Mouse (Mus musculus): ENCODE data around the gene Clasp2. TPM values are rescaled to one million over a fixed set of nuclear protein-coding genes. Genes with fewer than 3 reads are reported as not detected.

Clasp2 gene
- polyA plus RNA-seq, 1 experiment: 0.19 TPM

DNA sequence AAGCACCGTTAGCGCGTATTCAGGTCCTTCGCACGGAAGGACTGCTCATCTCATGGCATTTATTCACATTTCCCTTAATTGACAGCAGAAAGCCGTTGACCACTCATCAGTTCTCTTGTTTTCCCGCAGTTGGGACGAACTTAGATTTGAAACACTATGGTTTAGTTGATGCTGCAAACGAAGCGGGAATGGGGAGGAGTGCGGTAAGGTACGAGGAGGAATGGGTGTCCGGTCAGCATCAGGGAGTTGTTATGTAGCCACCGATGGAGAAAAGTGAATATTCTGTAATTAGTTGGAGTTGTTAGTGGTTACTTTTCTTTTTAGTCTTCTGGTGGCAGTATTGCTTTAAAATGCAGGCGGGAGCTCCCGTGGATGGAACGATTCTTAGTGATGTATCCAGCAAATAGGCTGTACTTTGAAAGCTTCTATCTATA lies 1.1 kb downstream of the Clasp2 start:
- Histone ChIP-seq H3K9me3 (ENCODE audit: control insufficient read depth, low read length) (no peaks in the 10 kb centered on the region), H3K4me3 (replicated peaks) (peak overlapping the region; percentile 98), H3K4me1 (ENCODE audit: control insufficient read depth) (peaks cover 38% of the 10 kb centered on the region), H3K36me3 (ENCODE audit: control insufficient read depth) (peaks cover 2% of the 10 kb centered on the region; the same call in 1 of the 2 replicates), H3K27me3 (ENCODE audit: control insufficient read depth) (no peaks in the 10 kb centered on the region)
- TF ChIP-seq TAL1 (IDR thresholded peaks at IDR 0.05; ENCODE audit: low read length): no peak
- TF ChIP-seq GATA1 (IDR thresholded peaks at IDR 0.05; ENCODE audit: low read length): no peak

DNA sequence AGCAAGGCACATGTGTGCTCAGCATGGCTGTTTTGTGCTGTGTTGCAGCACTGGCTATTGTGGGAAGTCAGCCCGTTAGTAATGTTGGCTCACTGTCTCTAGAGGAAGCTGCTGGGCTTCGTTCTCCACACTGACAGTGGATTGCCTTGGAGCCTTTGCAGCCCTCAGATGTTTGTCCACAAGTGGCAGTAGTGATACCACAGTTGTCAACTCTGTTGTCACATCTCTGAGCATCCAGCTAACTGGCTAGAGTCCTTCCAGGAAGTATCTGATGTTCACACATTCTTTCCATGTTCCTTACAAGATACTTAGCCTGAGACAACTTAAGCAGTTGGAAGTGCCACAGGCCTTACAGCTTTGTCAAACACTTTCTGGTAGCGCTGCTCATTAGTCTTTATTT lies 2.0 kb downstream of the Clasp2 start:
- Histone ChIP-seq H3K9me3 (ENCODE audit: control insufficient read depth, low read length) (no peaks in the 10 kb centered on the region), H3K36me3 (ENCODE audit: control insufficient read depth) (peaks cover 10% of the 10 kb centered on the region), H3K4me3 (replicated peaks) (peak overlapping the region; percentile 30), H3K27me3 (ENCODE audit: control insufficient read depth) (no peaks in the 10 kb centered on the region), H3K4me1 (ENCODE audit: control insufficient read depth) (peaks cover 39% of the 10 kb centered on the region)
- TF ChIP-seq TAL1 (IDR thresholded peaks at IDR 0.05; ENCODE audit: low read length): no peak
- no peak for TF ChIP-seq GATA1 (IDR thresholded peaks at IDR 0.05; ENCODE audit: low read length)

DNA sequence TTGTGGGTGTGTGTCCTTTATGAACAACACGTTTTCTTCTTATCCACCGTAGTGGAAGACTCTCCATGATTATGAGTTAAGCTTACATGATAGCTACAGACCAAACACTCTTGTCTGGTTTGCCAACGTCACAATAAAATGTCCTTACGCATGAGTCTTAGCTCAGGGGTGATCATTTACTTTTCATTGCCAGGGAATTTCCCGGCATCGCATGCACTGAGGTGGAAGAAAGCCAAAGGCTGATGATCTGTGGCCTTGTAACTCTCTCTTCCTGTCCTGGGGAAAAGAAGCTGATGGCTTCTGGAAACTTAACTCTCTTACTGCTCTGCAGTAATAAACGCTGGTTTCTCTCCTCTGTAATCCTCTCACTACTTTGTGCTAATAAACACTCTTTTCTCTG lies 8.1 kb downstream of the Clasp2 start:
- TF ChIP-seq GATA1 (IDR thresholded peaks at IDR 0.05; ENCODE audit: low read length): no peak
- TF ChIP-seq TAL1 (IDR thresholded peaks at IDR 0.05; ENCODE audit: low read length): no peak
- H3K27me3 ChIP-seq (ENCODE audit: control insufficient read depth): no peaks in the 10 kb centered on the region
- peaks cover 25% of the 10 kb centered on the region for H3K4me1 ChIP-seq (ENCODE audit: control insufficient read depth)
- H3K4me3 ChIP-seq (replicated peaks): no peak overlapping the region
- H3K36me3 ChIP-seq (ENCODE audit: control insufficient read depth): peaks cover 21% of the 10 kb centered on the region
- H3K9me3 ChIP-seq (ENCODE audit: control insufficient read depth, low read length): no peaks in the 10 kb centered on the region

DNA sequence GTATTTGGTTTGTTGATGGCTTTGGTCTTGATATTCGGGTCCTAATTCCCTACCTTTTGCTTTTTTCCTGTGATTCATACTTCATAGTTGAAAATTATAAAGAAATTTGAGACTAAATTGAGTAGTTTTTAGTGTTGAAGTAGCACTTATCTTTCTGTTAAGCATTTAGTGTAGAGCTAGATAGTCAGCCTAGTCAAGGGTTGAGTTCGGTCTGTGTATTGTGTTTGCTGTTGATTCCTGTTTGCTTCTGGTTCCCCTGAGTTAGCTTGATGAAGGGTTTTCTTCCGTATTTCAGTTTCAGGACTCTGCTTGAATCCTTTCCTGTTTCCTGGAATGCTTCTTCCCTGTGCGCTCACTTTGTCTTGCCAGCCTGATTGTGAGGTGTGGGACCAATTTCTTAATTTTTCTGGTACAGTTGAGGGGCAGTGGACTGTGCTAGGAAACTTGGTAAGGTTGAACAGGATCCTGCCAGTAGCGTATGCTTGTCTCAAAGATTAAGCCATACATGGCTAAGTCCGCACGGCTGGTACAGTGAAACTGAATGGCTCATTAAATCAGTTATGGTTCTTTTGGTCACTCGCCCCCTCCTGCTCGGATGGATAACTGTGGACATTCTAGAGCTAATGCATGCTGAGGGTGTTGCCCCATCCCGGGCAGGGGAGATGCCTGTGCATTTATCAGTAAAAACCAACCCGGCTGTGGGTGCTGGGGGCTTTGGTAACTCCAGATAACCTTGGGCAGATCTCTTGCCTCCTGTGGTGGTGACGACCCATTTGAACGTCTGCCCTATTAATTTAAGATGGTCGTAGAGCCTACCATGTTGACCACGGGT lies 14.8 kb downstream of the Clasp2 start:
- TF ChIP-seq GATA1 (IDR thresholded peaks at IDR 0.05; ENCODE audit: low read length) (no peak), TAL1 (IDR thresholded peaks at IDR 0.05; ENCODE audit: low read length) (peak; percentile 49)
- Histone ChIP-seq H3K4me1 (ENCODE audit: control insufficient read depth) (peaks cover 51% of the 10 kb centered on the region), H3K36me3 (ENCODE audit: control insufficient read depth) (peaks cover 20% of the 10 kb centered on the region), H3K27me3 (ENCODE audit: control insufficient read depth) (no peaks in the 10 kb centered on the region), H3K9me3 (ENCODE audit: control insufficient read depth, low read length) (peaks cover 9% of the 10 kb centered on the region), H3K4me3 (replicated peaks) (peak overlapping the region; percentile 33)

DNA sequence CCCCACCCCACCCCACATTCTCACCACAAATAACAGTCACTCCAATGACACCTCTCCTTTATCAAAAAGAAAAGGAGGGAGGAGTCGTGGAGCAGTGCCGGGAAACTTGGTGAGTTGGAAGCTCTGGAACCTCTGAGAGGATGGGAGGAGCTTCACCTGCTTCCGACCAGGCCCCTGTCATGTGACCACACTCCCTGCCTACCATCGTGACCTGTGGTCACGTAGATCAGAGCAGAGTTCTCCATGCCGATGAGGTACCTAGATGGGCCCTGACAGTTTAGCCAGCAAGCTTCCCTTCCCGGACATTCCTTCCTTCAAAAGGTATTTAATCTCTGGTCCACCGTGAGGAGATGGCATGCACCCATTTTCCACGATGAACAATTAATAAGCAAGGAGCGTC lies 17.2 kb downstream of the Clasp2 start:
- no peak overlapping the region for H3K4me3 ChIP-seq (replicated peaks)
- peaks cover 27% of the 10 kb centered on the region for H3K36me3 ChIP-seq (ENCODE audit: control insufficient read depth)

DNA sequence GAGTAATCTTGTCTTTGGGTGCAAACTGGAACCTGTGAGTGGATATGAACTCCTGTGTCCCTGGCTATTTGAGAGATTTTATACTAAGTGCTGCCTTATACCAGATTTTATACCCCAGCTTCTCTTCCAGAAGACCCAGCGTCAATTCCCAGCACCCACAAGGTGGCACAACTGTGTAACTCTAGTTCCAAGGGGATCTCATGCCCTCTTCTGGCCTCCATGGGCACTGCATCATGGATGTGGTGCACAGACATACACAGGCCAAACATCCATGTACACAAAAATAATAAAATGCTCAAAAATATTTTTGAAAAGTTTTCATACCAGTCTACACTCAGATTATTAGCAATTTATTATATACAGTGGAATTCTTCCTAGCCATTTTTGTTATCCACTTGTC lies 18.4 kb downstream of the Clasp2 start:
- peaks cover 35% of the 10 kb centered on the region for H3K4me1 ChIP-seq (ENCODE audit: control insufficient read depth)

More for the DNA sequence above, 17.2 kb downstream of the Clasp2 start:
- no peaks in the 10 kb centered on the region for H3K27me3 ChIP-seq (ENCODE audit: control insufficient read depth)
- TF ChIP-seq GATA1 (IDR thresholded peaks at IDR 0.05; ENCODE audit: low read length) (no peak), TAL1 (IDR thresholded peaks at IDR 0.05; ENCODE audit: low read length) (no peak)
- H3K9me3 ChIP-seq (ENCODE audit: control insufficient read depth, low read length): peaks cover 9% of the 10 kb centered on the region
- H3K4me1 ChIP-seq (ENCODE audit: control insufficient read depth): peaks cover 46% of the 10 kb centered on the region

DNA sequence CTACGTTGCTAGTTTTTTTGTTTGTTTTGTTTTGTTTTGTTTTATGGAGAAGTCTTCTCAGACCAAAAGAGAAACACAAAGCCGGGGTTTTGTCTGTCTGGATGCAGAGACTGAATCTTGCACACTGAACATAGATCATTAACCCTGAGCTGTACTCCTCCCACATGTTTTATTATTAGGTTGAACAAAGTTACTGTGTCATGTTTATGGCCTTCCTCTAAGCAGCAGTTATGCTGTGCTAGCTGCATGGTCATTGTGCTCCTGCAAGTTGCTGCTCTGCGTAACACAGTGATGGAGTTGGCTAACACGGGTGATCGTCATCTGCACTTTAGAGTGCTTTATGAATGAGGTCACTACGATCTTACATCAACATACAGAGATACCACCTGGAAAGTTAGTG lies 21.1 kb downstream of the Clasp2 start:
- no peak overlapping the region for H3K4me3 ChIP-seq (replicated peaks)
- H3K36me3 ChIP-seq (ENCODE audit: control insufficient read depth): peaks cover 39% of the 10 kb centered on the region
- TF ChIP-seq GATA1 (IDR thresholded peaks at IDR 0.05; ENCODE audit: low read length) (no peak), TAL1 (IDR thresholded peaks at IDR 0.05; ENCODE audit: low read length) (no peak)

More for the DNA sequence above, 18.4 kb downstream of the Clasp2 start:
- H3K27me3 ChIP-seq (ENCODE audit: control insufficient read depth): no peaks in the 10 kb centered on the region
- no peak for TF ChIP-seq TAL1 (IDR thresholded peaks at IDR 0.05; ENCODE audit: low read length)
- no peak for TF ChIP-seq GATA1 (IDR thresholded peaks at IDR 0.05; ENCODE audit: low read length)
- no peak overlapping the region for H3K4me3 ChIP-seq (replicated peaks)
- H3K36me3 ChIP-seq (ENCODE audit: control insufficient read depth): peaks cover 33% of the 10 kb centered on the region
- peaks cover 9% of the 10 kb centered on the region for H3K9me3 ChIP-seq (ENCODE audit: control insufficient read depth, low read length)

DNA sequence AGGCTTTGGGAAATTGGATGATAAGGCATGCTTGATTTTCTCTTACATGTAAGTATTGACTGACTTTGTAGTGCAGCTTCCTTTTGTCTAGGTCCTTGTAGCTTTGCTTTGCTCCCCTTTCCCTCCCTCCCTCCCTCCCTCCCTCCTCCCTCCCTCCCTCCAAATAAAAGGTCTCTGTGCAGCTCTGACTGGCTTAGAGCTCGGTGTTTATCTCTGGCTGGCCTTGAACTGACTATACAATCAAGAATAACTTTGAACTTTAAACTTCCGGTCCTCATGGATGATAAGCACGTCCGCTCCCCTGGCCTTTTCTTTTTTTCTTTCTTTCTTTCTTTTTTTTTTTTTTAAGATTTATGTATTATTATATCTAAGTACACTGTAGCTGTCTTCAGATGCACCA lies 21.9 kb downstream of the Clasp2 start:
- peaks cover 9% of the 10 kb centered on the region for H3K9me3 ChIP-seq (ENCODE audit: control insufficient read depth, low read length)
- H3K36me3 ChIP-seq (ENCODE audit: control insufficient read depth): peaks cover 42% of the 10 kb centered on the region
- peaks cover 6% of the 10 kb centered on the region for H3K4me1 ChIP-seq (ENCODE audit: control insufficient read depth)
- no peaks in the 10 kb centered on the region for H3K27me3 ChIP-seq (ENCODE audit: control insufficient read depth)
- TF ChIP-seq TAL1 (IDR thresholded peaks at IDR 0.05; ENCODE audit: low read length) (no peak), GATA1 (IDR thresholded peaks at IDR 0.05; ENCODE audit: low read length) (no peak)
- H3K4me3 ChIP-seq (replicated peaks): no peak overlapping the region

More for the DNA sequence above, 21.1 kb downstream of the Clasp2 start:
- Histone ChIP-seq H3K4me1 (ENCODE audit: control insufficient read depth) (peaks cover 13% of the 10 kb centered on the region), H3K9me3 (ENCODE audit: control insufficient read depth, low read length) (peaks cover 9% of the 10 kb centered on the region), H3K27me3 (ENCODE audit: control insufficient read depth) (no peaks in the 10 kb centered on the region)

DNA sequence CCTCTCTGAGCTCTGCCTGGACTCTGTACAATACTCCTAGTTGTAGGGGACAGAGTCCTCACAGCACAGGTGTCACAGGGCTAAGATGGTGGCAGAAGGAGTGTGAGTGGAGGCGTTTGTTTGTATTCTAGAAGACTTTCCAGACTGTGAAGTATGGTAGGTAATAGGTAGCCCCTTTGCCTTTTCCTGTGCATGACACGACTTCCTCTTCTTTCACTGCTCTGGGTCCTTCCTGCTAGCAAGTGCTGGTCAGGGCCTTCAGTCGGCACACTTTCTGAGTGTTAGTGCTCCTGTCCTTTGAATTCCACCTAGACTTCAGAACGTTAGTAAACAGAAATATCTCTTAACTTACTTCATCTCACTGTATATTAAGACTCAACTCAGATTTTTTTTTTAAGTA lies 29.4 kb downstream of the Clasp2 start:
- H3K4me1 ChIP-seq (ENCODE audit: control insufficient read depth): no peaks in the 10 kb centered on the region; the same call in 1 of the 2 replicates
- no peak overlapping the region for H3K4me3 ChIP-seq (replicated peaks)
- H3K27me3 ChIP-seq (ENCODE audit: control insufficient read depth): no peaks in the 10 kb centered on the region
- peaks cover 56% of the 10 kb centered on the region for H3K36me3 ChIP-seq (ENCODE audit: control insufficient read depth)
- no peak for TF ChIP-seq GATA1 (IDR thresholded peaks at IDR 0.05; ENCODE audit: low read length)
- TF ChIP-seq TAL1 (IDR thresholded peaks at IDR 0.05; ENCODE audit: low read length): no peak
- H3K9me3 ChIP-seq (ENCODE audit: control insufficient read depth, low read length): no peaks in the 10 kb centered on the region
